Mouse (Mus musculus) MEL (cell line): Measurements from ENCODE around the gene Ercc6l.

Source experiments
- CTCF ChIP-seq, 3 experiments: IDR thresholded peaks in 2 of 3; conservative IDR thresholded peaks in 1 of 3; 2 replicates each; pipeline ENCODE4 v1.5.1; 2011 to 2012; ENCODE audit warnings: low read length in 3 of 3, low read depth in 2 of 3, mild to moderate bottlenecking in 2 of 3, improper control_type of control experiment in 1 of 3, inconsistent platforms in 1 of 3, mixed read lengths in 1 of 3, moderate library complexity in 1 of 3; ENCODE audit not compliant: control insufficient read depth in 1 of 3, insufficient read depth in 1 of 3, poor library complexity in 1 of 3, severe bottlenecking in 1 of 3
- EP300 ChIP-seq, 2 experiments: IDR thresholded peaks; 2 replicates each; pipeline ENCODE4 v1.6.1; 2011; ENCODE audit warnings: improper control_type of control experiment in 2 of 2, low read length in 2 of 2, low read depth in 1 of 2, mild to moderate bottlenecking in 1 of 2
- HCFC1 ChIP-seq: IDR thresholded peaks from 2 replicates; pipeline ENCODE4 v1.6.1; 2012; ENCODE audit warnings: low read depth, mild to moderate bottlenecking, inconsistent platforms, low read length, improper control_type of control experiment, moderate library complexity
- POLR2AphosphoS2 ChIP-seq: IDR thresholded peaks from 2 replicates; pipeline ENCODE4 v1.6.1; 2011; ENCODE audit warnings: low read length, improper control_type of control experiment
- RAD21 ChIP-seq: IDR thresholded peaks from 2 replicates; pipeline ENCODE4 v1.6.1; 2011; ENCODE audit warnings: mild to moderate bottlenecking, low read depth, low read length, improper control_type of control experiment

- no peak for TF ChIP-seq CTCF (IDR thresholded peaks at IDR 0.05 in 2 of 3, conservative IDR thresholded peaks at IDR 0.05 in 1 of 3; ENCODE audit: control insufficient read depth in 1 of 3, insufficient read depth in 1 of 3, low read depth in 2 of 3, low read length in 3 of 3, poor library complexity in 1 of 3, severe bottlenecking in 1 of 3)
- no peak for TF ChIP-seq RAD21
- TF ChIP-seq HCFC1 = no peak
- no peak for TF ChIP-seq EP300 (IDR thresholded peaks at IDR 0.05; ENCODE audit: low read depth in 1 of 2, low read length in 2 of 2)
- no peak for TF ChIP-seq POLR2AphosphoS2
Observed at GRCm38 (mm10) chrX:102115676-102116075, 41.2 kb downstream of the Ercc6l start.
